Mouse (Mus musculus) liver, embryonic 14.5 days (tissue): ENCODE measurements around the gene Pde11a.

ENCODE experiments used
- CTCF ChIP-seq: IDR thresholded peaks from 2 replicates; pipeline ENCODE4 v1.5.1; 2016; ENCODE audit warnings: antibody characterized with exemption, low read depth, control low read depth
- EP300 ChIP-seq: IDR thresholded peaks from 2 replicates; pipeline ENCODE4 v1.6.1; 2016; ENCODE audit warnings: antibody characterized with exemption, low read depth

- TF ChIP-seq CTCF (no peak), EP300 (no peak)
Observed at GRCm38 (mm10) chr2:76050911-76051310, 287.7 kb downstream of the Pde11a start.
